Mouse (Mus musculus) G1E (cell line): ENCODE data around the gene Scnn1a.

Experiments
- CTCF ChIP-seq: IDR thresholded peaks from 2 replicates; pipeline ENCODE4 v1.5.1; 2012; ENCODE audit warnings: low read depth, low read length, inconsistent platforms, mixed read lengths
- GATA1 ChIP-seq: IDR thresholded peaks from 2 replicates; pipeline ENCODE4 v1.6.1; 2012; ENCODE audit warnings: borderline replicate concordance, low read length, inconsistent platforms, mixed read lengths
- TAL1 ChIP-seq: conservative IDR thresholded peaks from 2 replicates; pipeline ENCODE4 v1.6.1; 2012; ENCODE audit warnings: low read depth, low read length, inconsistent platforms, mixed read lengths

- TF ChIP-seq CTCF (no peak), TAL1 (no peak), GATA1 (no peak)
Observed at GRCm38 (mm10) chr6:125380372-125381360, 60.2 kb downstream of the Scnn1a start, which contains the start of gene Plekhg6.
